Mouse (Mus musculus): ENCODE measurements around the gene Fam43a.

Fam43a gene

DNA sequence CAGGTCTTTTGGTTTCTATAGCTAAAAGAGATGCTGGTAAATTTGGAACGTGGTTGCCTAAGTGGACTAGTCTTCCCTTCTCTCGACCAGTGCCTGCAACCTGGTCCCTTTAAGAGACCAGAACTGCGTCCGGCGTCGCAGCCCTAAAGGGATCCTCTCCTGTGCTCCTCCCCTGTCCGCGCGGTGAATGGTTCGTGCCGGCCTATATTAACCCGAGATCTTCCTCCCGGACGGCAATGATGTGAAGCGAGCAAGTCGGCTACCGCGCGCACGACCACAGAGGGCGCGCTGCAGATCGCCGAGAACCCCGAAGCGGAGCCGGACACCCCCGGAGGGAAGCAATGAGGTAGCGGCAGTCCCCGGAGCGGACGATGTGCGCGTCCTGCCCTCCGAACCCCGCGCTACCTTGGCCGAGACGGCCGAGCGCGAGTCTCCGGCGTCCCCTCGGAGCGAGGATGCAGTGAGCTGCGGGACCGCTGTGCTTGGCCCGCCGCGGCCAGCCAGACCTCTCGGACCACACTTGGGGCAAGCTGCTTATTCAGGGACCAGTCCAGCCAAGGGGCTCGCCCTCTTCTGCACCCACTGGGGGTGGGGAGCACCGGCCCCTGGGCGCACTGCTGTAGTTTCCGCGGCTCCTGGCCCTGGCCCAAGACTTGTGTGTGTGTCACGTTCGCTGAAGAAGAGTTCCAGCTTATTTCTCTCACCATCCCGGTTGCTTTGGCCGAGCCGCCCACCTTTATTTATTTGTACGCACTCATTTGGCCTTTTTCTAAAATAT lies at the start of gene Fam43a:
TSS of gene Fam43a (plus strand) at position 233 of the 778 bp plus-strand sequence.
- DNase-seq: peak; percentile 91

DNA sequence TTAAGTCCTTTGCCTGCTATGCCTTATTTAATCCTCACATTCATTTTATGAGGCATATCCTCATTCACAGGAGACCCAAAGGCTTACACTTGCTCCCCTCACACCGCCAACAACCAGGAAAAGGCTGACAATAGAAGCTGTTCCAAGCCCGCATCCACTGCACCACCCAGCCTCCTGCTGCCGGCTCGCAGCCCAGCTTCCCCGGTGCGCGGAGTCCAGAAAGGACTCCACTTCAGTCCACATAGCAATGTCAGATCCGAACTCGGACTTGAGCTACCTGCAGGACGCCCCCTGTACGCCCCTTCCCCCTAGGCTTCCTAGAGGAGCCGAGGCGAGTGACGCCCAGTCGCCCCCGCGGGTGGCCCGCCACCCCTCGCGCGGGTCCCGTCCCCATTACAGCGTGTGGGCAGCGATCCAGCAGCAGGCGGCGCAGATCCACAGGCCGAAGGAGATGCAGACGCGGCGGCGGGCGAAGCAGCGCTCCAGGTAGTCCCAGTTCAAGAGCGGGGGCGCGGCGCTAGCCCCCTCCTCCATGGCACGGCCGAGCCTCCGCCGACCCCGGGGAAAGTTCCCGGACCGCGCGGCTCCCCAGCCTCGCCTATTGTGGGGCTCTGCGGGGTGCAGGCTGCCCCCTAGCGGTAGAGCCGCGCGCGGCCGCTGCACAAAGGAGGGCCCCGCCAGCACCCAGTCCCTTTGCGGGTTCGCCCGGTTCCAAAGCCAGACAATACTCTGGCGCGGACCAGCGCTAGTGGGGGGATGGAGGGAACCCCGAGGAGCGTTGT lies 49.4 kb upstream of the Fam43a start:
- peak; percentile 67 for DNase-seq

GRCm38 (mm10) chr16:30550748-30551192 lies 48.8 kb upstream of the Fam43a start, which contains the start of gene Tmem44:
Gene Tmem44 (minus strand): TSS chr16:30550842.
- DNase-seq: no peak

GRCm38 (mm10) chr16:30552621-30553338 lies 46.7 kb upstream of the Fam43a start:
- peak; percentile 26 for DNase-seq

DNA sequence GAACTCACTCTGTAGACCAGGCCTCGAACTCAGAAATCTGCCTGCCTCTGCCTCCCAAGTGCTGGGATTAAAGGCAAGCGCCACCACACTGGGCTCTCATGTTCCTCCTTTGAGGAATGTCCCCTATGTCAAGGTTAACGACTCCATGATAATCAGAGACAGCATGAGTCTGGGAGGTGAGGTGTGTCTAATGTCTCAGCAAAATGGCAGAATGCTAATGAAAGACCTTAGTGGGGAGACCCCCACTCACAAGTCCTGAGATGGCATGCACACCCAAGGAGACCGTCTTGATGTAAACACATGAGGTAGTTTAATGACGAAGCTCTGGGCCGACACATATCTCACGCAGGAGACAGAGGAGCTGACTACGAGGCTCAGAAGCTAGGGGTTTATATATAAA lies 45.4 kb upstream of the Fam43a start:
- DNase-seq: no peak

- DNase-seq: no peak
Measured at GRCm38 (mm10) chr16:30559312-30559992, 40.1 kb upstream of the Fam43a start.

DNA sequence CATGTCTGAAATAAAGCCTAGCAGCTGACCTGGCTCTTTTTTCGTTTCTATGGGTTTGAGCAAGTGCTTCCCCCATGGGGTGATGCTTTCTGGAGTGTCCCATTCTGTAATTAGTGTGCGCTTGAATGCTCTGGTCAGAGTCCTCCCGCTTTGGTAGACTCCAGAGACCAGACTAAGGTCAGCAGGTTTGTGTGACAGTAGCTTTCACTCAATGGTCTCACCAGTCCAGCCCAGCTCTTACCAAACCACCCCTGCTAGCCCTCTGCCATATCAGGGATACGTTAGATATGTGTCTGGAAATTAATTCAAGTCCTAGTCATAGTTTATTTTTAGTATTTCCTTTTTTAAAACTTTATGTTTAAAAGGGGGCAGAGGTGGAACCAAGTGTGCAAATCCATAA lies 38.9 kb upstream of the Fam43a start:
- DNase-seq: no peak

DNA sequence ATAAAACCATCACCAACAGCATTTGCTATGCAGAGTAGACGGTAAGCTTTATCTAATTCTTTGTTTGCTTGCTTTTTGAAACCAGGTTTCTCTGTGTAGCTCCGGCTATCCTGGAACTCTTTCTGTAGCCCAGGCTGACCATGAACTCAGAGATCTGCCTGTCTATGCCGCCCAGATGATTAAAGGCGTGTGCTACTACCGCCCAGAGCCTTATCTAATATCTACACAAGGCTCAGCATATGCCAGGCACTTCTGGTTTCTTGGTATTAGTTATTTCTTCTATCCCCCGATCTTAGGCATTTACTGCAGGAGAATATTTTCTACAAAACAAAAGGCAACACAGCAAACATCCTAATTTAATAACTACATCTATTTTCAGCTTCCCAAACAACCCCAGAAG lies 33.9 kb upstream of the Fam43a start:
- DNase-seq: no peak

GRCm38 (mm10) chr16:30570173-30570572 lies 29.4 kb upstream of the Fam43a start:
- no peak for DNase-seq

- no peak for DNase-seq
Measured at GRCm38 (mm10) chr16:30571378-30571777, 28.1 kb upstream of the Fam43a start.

- DNase-seq: no peak
Measured at GRCm38 (mm10) chr16:30572239-30572638, 27.3 kb upstream of the Fam43a start.

- DNase-seq: no peak
Measured at GRCm38 (mm10) chr16:30575815-30576214, 23.7 kb upstream of the Fam43a start.

GRCm38 (mm10) chr16:30576392-30576791 lies 23.1 kb upstream of the Fam43a start:
- DNase-seq: no peak

DNA sequence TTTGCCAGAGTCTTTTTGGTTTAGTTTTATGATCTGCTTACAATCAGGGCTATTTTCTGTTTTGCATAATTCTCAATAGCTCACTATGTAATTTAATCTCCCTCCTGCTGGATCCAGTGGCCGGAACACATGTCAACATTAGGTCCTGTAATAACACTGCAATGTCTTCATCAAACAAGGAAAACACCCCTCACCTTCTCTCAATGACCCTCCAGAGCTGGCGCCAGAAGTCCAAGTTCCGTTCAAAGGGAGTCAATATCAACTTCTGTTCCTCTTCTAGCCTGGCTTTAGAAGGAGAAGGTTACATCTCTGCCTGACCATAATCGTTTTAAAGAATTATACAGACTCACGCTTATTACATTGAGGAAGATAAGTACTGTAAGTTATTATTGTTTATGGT lies 18.8 kb upstream of the Fam43a start:
- no peak for DNase-seq

- no peak for DNase-seq
Measured at GRCm38 (mm10) chr16:30586935-30587493, 12.5 kb upstream of the Fam43a start.

DNA sequence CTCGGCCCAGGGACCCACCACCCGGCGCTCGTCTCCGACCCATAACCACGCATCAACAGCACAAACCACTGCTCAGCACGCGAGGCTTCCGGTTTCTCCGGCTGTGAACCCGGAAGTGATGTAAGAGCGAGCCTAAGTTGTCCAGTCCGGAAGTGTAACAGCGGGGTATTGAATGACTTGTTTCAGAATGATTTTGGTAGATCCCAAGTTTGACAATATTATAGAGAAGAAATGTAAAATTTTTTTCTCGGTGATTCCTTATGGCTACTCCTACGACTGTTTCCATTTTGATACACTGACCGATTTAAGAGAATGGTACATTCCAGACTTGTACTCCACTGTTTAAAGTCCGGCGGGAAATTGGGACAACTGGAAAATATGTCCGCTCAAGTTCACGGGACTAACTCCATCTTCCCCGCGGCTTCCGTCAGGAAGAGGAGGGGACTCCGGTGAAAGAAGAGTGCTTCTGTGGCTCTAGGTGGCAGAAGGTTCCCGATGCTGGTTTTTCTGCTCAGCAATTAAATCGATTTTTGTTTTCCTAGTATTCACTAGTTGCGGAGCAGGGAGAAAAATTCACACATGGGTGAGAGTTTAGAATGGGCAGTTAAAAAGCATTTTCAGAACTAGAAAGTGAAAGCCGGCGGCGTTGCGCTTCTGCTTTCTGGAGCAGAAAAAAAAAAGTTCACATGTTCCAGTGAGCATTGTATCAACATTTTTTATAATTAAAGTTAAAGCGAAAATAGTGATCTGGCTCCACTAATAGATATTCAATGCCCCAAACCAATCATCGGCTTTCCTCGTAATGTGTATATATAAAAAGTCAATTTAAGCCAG lies 11.8 kb upstream of the Fam43a start, which contains the start of gene Lsg1:
TSS of gene Lsg1 (minus strand) at position 99 of the 834 bp plus-strand sequence.
- peak; percentile 85 for DNase-seq

DNA sequence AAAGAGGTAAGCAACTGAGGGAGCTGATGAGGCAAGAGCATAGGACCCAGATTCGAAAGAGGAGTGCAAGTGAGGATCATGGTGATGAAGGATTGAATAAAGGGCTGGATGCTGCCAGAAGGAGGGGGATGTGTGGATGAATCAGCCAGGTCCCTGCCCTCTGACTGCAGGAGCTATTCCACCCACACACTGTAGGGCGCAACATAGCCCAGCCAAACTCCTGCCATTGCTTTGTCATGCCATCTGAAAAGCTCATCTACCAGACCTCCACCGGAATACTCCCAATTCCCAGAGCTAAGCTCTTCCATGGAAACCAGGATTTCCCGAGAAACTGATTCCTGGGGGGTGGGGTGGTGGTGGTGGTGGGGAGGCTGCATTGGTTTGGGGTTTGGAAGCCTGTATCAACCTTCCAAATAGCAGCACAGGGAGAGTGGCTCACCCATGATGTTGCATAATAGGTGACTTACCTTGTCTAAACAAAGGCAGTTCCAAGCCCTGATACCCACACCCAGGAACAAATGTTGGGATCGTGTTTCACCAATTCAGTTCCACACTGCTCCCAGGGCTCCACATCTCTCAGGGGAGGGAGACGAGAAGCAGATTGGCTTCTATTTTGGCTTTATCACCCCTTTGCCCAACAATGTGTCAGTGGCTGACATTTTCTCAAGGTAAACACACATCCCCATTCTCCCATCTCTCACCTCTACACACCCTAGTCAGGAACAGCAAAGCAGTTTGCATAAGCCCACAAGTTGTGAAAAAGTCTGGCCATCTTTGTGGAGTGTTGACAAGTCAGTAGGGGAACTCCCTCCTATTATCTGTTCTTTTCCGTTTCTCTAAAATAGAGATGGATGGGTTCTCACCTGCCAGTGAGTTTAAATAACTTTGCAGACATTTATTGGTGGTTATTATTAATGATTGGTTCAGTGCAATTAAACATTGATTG lies 9.0 kb upstream of the Fam43a start:
- DNase-seq: no peak

DNA sequence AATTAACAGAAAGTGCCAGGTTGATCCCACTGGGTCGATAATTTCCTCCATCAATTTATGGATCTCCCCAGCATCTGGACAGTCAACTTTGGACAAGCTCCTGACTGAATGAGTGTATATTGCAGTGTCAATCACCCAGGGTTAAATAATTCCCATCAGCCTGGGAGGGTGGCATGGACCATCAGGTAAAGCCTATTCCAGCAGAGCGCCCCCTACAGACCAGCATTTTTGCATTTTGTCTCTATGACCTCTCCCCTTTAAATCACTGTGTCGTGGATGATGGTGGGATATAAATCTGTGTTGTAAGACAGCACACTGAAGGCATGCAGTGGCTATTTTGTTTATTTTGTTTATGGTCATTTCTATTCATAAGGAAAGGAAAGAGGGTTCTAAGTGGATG lies 7.5 kb upstream of the Fam43a start:
- DNase-seq: no peak

DNA sequence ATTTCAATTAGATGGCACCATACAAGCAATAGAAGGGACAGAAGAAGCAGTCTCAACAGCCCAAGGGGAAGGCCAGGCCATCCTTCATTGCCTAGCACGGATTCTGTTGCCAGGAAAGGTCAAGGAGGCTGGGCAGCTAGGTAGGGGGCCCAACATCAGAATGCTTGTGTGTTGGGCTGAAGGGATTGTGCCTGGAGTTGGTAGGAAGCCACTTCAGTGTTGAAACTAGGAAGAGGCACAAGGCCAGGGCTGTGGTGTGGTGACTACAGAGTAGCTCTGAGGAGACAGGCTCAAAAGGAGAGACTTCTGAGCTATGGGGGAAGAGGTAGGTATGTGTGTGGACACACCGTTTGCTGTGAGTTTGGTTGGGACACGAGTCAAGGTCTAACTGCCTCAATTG lies 4.2 kb upstream of the Fam43a start:
- no peak for DNase-seq

Measured in cerebellum, adult 11 months (tissue).